Comparison of ENCODE assay signal across 9 mouse cellular contexts in the genomic region with DNA sequence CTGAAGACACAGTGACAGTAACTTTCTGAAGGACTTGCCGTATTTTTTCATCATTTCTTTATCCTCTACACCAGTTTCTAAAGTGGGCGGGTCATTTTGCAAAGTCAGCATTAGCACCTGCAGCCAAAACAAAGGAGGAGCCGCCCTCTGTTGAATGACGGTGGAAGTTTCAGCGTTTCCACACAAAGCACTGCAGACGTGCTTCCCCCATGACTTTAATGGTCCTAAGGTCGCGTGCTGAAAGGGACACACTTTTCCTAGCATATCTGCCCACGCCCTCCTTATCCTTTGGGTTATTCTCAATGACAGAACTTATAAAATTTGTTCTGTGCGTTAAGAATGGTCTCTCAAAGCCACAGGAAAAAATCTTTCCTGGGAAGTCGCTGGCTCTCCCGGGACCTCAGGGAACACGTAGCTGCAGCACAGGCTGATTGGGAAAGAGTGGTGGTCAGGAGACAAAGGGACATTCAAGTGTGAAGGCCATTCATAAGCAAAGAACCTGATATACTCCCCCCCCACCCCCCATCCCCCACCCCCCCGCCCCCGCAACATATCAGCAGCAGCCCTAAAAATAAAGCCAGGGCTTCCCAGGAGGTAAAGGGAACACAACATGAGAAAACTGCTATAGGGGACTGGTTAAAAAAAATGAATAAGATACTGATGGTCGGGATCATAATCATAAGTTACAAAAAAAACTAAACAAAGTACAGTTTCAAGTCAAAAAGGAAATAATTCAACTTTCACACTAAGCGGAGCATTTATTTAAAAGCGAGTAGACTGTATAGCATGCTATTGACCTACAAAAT.
A peak's percentile ranks its signal among the peaks of the same experiment; 100 is the strongest.
DNase-seq lines count a peak whose midpoint lies in the region; ATAC-seq and TF ChIP-seq lines count a peak whose summit lies in the region.
"Had no signal": no experiment of that assay in that cellular context is flagged by ENCODE, and none has a peak within 500 bp of the region (broad histone marks: within the 10 kb centered on the region; RNA-seq: fewer than 3 reads in every experiment).

No protein-coding gene starts in this region.

- H3K4me3 ChIP-seq in testis, adult 2 months (ENCODE audit: control insufficient read depth, low read depth, low read length) = no peak overlapping the region
- peak overlapping the region; percentile 10; the same call in 1 of the 2 replicates for H3K4me3 ChIP-seq in heart, postnatal 0 days (ENCODE audit: low read depth, low read length)
- H3K4me3 ChIP-seq: myocyte had no signal

- TF ChIP-seq EP300 in heart, postnatal 0 days (IDR thresholded peaks at IDR 0.05; ENCODE audit: low read depth) = no peak

- H3K27ac ChIP-seq in testis, adult 2 months (ENCODE audit: control insufficient read depth, insufficient read depth, low read depth, low read length) = peak overlapping the region; percentile 14
- H3K27ac ChIP-seq in heart, postnatal 0 days (ENCODE audit: low read depth) = peak overlapping the region; percentile 23

- H3K9me3 ChIP-seq in heart, postnatal 0 days (replicated peaks; ENCODE audit: control insufficient read depth, low read length) = no peaks in the 10 kb centered on the region

- H3K4me2 ChIP-seq in heart, postnatal 0 days (ENCODE audit: low read depth, low read length) = peak overlapping the region; percentile 50

- no peak for DNase-seq in testis, postnatal 10 days (ENCODE audit: low spot score)
- DNase-seq in heart, postnatal 0 days (ENCODE audit: low spot score) = no peak
- DNase-seq in thymus, postnatal 4 days = peak; percentile 58
- DNase-seq in urinary bladder, postnatal 10 days (ENCODE audit: low spot score) = no peak
- no peak for DNase-seq in adrenal gland, postnatal 14 days

- no peak for TF ChIP-seq CTCF in testis, adult 2 months (IDR thresholded peaks at IDR 0.05; ENCODE audit: control insufficient read depth, insufficient read depth, insufficient replicate concordance, low read depth, low read length)
- TF ChIP-seq CTCF in heart, postnatal 0 days (IDR thresholded peaks at IDR 0.05; ENCODE audit: low read depth) = 0 out of 2 replicates have a peak, but pooled peaks have one; percentile 1

- H3K27me3 ChIP-seq in testis, adult 2 months (ENCODE audit: control insufficient read depth, insufficient read depth, low read length) = no peaks in the 10 kb centered on the region
- H3K27me3 ChIP-seq in heart, postnatal 0 days (ENCODE audit: control insufficient read depth, insufficient read depth, low read length) = no peaks in the 10 kb centered on the region

- ATAC-seq in heart, postnatal 0 days (ENCODE audit: insufficient read depth, low read depth) = peak; percentile 24; the same call in 1 of the 2 replicates
- peak; percentile 59; the same call in 1 of the 2 replicates for ATAC-seq in megakaryocyte progenitor cell, adult 5-6 weeks (replicated peaks; ENCODE audit: poor library complexity)
- ATAC-seq in frontal cortex, adult (ENCODE audit: low TSS enrichment) = no peak

- no peak for TF ChIP-seq POLR2A in testis, adult 2 months (IDR thresholded peaks at IDR 0.05; ENCODE audit: control insufficient read depth, low read depth, low read length)

- H3K36me3 ChIP-seq in testis, adult 2 months (ENCODE audit: control insufficient read depth, insufficient read depth, low read length) = peaks cover 1% of the 10 kb centered on the region; the same call in 1 of the 2 replicates
- peaks cover 14% of the 10 kb centered on the region for H3K36me3 ChIP-seq in heart, postnatal 0 days (replicated peaks; ENCODE audit: control insufficient read depth, insufficient read depth, low read length)

- peak overlapping the region; percentile 36; the same call in 1 of the 2 replicates for H3K9ac ChIP-seq in heart, postnatal 0 days (replicated peaks; ENCODE audit: low read depth, low read length)

- 17% methylated on average over 18 of the region's 18 CpGs for WGBS in heart, postnatal 0 days

- no peaks in the 10 kb centered on the region for H3K4me1 ChIP-seq in testis, adult 2 months (ENCODE audit: control insufficient read depth, insufficient read depth, low read length)
- H3K4me1 ChIP-seq in heart, postnatal 0 days (ENCODE audit: control insufficient read depth, insufficient read depth) = peaks cover 33% of the 10 kb centered on the region
